Mouse (Mus musculus) B cell, adult 2 months (primary cell): ENCODE measurements around the gene Rnf182.

Experiments
- DNase-seq, 2 experiments: peaks; one replicate each; pipeline ENCODE4 v3.0.0; 2022

Gene Rnf182

DNA sequence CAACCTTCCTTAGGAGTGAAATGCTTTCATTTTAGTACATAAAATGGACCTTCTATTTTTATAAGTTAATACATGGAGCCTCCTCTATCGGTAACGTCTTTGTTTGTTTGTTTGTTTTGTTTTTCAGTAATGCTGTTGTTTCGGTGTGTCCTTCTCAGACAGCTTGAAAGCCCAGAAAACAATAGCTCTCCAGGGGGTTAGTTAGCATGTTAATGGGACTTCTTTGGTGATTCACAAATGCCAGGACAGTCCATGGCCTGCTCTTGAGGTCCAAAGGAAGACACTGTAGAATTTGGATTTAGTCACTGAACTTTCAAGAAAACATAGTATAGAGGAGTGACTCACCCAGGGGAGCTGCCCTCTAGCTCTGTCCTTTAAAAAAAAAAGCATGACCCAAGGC lies 843 bp upstream of the Rnf182 start:
- DNase-seq, result no peak

DNA sequence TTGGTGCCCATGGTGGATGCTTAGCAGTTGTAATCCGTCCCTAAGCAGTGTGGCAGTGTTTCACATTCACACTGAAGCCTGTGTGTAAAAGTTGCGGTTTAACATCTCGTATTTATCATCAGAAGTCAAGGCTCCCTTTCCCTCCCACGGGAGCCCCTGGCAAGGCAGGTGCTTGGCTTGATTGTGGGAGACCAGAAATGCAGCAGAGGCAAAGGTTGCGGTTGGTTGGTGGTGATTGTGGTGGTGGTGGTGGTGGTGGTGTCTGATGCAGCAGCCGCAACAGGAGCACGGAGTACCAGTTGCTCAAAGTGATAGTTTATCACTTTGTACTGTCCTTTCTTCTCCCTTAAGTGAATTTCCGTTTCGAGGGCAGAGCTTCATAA lies 325 bp upstream of the Rnf182 start:
- peak; percentile 17 to 26 for DNase-seq

GRCm38 (mm10) chr13:43616551-43616950 lies 1.0 kb downstream of the Rnf182 start:
- DNase-seq, result no peak

DNA sequence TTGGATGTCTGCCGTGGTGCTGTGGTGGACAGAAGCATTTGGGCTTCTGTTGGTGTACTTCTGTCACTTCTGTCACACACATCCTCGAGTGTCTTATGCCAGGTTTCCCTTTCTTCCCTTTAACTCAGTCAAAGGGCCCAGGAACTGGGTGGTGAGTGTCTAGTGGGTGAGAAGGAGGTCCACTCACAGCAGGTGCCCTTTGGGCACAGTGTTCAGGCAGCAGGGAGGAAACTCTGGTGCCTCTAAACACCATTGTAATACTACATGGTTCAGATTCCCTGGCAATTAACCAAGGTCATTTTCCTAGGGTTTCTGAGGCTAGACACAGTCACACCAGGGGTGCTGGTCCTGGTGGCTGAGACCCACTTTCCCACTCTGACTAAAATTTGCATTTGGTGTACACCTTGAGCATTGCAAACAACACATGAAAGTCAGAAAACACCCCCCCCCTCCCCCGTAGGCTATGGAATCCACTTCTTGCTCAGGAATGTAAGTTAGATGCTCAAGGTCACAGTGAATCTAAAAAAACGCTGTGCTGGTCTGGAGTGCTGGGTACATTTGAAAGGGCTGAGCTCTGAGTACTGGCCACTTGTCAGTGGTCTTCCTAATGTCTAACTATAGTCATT lies 4.2 kb downstream of the Rnf182 start:
- DNase-seq, result no peak

DNA sequence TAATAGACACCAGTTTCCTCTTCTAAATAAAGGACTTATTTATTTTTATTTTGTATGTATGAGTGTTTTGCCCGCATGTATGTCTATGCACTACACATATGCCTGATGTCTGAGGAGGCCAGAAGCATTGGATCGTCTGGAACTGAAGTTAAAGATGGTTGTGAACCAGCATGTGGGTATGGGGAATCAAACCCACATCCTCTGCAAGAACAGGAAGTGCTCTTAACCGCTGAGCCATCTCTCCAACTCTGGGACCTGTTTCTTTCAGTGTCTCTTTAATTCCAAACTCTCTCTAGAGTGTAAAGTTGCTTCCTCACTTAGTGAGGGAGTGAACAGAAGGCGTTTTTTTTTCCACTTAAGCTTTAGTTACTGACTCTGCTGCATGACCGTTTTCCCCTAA lies 12.4 kb downstream of the Rnf182 start:
- DNase-seq, result peak in 1 of 2 experiments; percentile 7

DNA sequence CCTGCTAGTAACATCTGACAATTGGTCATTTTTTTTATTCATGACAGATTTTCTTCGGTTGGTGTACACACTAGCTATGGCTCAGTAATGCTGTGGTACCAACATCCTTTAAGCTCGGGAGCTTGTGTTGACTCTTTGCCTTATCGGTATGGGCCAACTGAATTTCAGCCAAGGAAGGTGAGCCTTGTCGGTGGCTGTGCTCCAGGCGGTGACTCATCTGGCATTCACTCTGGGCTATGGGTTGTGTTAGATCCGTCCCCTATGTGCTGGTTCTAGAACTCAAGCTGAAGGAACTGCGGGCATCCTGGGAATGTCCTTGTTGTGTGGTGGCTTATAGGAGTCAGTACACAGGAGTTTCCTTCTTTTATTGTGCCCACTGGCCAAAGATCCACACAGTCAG lies 14.3 kb downstream of the Rnf182 start:
- no peak for DNase-seq

GRCm38 (mm10) chr13:43631266-43631665 lies 15.8 kb downstream of the Rnf182 start:
- no peak for DNase-seq

GRCm38 (mm10) chr13:43633024-43633423 lies 17.5 kb downstream of the Rnf182 start:
- no peak for DNase-seq

- DNase-seq, result no peak
Measured at GRCm38 (mm10) chr13:43637720-43638119, 22.2 kb downstream of the Rnf182 start.

DNA sequence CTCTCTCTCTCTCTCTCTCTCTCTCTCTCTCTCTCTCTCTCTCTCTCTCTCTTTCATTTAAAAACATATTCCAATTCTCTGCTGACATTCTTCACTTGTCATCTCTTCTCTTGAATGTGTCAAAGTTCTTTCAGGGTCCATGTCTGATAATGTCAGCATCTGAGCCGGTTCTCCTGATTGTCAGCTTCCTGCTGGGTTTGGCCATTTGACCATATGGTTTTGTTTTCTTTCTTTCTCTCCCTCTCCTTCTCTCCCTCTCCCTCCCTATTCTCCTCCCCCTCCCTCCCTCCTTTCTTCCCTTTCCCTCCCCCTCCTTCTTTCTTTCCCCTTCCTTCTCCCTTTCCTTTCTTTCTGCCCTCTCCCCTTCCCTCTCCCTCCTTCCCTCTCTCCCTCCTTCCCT lies 29.5 kb downstream of the Rnf182 start:
- DNase-seq, result no peak

- DNase-seq, result no peak
Measured at GRCm38 (mm10) chr13:43648556-43648955, 33.0 kb downstream of the Rnf182 start.

DNA sequence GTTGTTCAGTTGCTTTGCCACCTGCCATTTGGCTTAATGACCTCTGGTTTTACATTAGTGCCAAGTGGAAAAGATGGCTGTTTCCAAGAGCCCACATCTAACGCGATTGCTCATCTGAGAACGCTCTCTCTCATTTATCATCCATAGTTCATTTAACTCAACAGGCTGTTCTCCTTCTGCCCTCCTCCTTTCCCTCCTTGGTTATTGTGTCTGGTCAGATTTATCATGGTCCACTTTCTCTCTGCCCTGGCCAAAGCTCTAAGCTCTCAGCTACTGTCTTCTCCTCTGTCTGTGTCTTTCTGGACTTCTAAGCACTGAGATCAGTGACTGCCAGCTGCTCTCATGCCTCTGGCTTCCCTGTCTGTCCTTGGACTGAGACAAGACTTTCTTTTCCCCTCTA lies 35.8 kb downstream of the Rnf182 start:
- no peak for DNase-seq

- no peak for DNase-seq
Measured at GRCm38 (mm10) chr13:43654091-43654490, 38.6 kb downstream of the Rnf182 start.

- no peak for DNase-seq
Measured at GRCm38 (mm10) chr13:43663225-43663624, 47.7 kb downstream of the Rnf182 start.

GRCm38 (mm10) chr13:43666130-43666529 lies 50.6 kb downstream of the Rnf182 start:
- no peak for DNase-seq

DNA sequence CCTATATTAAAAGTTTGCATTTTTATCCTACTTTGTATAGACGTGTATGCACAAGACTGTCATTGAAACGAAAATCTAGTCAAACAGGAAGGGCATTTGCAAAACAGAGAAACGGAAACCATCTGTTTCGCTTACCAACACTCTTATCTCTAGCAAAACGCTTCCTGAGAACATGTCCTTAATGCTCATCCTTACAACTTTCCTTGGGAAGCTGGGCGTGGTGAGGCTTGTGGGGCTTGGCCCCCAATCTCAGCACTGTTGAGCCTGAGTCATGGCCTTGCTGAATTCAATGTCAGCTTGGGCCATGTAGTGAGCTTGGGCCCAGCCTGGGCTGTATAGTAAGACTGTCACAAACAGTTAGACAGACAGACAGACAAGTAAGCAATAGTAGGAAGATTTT lies 51.4 kb downstream of the Rnf182 start:
- no peak for DNase-seq

GRCm38 (mm10) chr13:43677159-43677882 lies 61.8 kb downstream of the Rnf182 start:
- no peak for DNase-seq

GRCm38 (mm10) chr13:43677883-43678244 lies 62.4 kb downstream of the Rnf182 start:
- no peak for DNase-seq

DNA sequence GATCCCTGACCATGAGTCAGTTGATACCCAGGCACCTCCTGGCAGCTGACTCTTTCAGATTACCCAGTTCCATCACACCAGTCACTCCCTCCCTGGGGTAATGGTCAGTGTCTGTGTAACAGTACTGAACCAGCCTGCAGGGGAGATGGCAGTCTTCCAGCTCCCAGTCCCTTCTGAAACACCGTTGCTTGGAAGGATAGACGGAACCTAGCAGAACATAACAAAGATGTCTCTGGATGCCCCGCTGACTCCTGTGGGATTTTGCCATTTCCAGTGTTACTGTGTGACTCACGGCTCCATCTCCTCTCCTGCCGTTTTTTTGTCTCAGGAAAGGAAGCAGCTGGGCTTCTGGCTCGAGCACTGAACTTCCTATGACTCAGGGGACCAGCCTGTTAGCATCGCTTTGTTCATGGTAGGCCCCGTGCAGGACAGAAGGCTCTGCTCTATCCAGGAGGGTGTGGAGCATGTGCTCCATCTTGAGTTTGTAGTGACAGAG lies 69.0 kb downstream of the Rnf182 start:
- no peak for DNase-seq

- DNase-seq, result no peak
Measured at GRCm38 (mm10) chr13:43688065-43688464, 72.6 kb downstream of the Rnf182 start.

GRCm38 (mm10) chr13:43691755-43692154 lies 76.2 kb downstream of the Rnf182 start:
- no peak for DNase-seq

- DNase-seq, result no peak
Measured at GRCm38 (mm10) chr13:43695521-43695920, 80.0 kb downstream of the Rnf182 start.

- no peak for DNase-seq
Measured at GRCm38 (mm10) chr13:43696011-43696410, 80.5 kb downstream of the Rnf182 start.

GRCm38 (mm10) chr13:43698506-43698905 lies 83.0 kb downstream of the Rnf182 start:
- no peak for DNase-seq

DNA sequence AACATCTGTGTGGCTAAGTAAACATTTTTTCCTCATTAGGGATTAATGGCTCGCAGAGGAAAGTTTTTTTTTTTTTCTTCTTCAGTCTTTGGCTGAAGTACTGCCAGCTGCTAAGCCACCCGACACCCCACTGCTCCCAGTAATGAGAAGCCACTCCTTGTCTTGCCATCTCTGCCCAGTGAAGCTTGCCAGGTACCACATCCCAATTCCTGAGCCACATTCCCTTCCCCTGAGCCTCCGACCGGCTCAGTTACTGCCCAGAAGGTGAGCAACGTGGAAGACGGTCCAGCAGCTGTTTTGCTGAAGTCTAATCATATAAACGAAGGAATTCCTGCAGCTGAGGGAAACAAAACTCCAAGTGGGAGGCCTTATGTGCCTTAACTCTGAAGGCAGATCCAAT lies 88.0 kb downstream of the Rnf182 start:
- DNase-seq, result no peak
